Mouse (Mus musculus): Measurements from ENCODE around the gene Chd4.

Chd4 gene

DNA sequence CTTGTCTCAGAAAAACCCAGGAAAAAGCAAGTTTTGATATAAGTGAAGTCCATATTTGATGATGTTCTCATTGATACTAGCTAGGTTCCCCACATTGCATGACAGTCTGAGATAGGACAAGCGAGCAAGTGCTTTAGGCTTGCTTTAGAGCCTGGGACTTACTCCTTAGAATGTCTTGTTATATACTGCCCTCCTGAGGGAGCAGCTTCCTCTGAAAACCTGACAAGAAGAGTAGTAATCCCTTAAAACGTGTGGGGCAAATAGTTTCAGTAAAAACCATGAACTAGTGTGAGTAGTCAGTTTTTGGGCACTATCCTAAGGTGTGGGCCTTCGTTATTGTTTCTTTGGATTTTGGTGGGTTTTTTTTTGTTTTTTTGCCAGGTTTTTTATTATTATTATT is 47.3 kb downstream of the Chd4 start:
- DNase-seq (ENCODE audit: low spot score): no peak

GRCm38 (mm10) chr6:125143904-125144303 is 48.1 kb downstream of the Chd4 start:
- DNase-seq (ENCODE audit: low spot score): no peak

DNA sequence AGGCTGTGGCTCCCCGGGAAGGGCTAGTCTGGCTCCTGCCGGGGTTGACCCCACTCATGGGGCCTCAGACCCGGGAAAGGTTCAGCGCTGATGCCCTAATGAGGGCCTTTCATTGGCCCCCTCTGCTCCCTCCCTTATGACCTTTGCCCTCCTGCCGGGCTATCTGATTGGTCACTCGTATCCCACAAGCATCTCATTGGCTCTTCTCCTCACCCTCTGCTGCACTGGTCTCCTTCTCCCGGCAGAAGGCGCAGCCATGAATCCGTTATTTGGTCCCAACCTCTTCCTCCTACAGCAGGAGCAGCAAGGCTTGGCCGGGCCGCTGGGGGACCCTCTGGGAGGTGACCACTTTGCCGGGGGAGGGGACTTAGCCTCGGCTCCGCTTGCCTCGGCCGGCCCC is 49.2 kb downstream of the Chd4 start, which contains the start of gene Iffo1:
TSS of gene Iffo1 (plus strand) at position 241 of the 400 bp plus-strand sequence.
- peak; percentile 89 for DNase-seq (ENCODE audit: low spot score)

DNA sequence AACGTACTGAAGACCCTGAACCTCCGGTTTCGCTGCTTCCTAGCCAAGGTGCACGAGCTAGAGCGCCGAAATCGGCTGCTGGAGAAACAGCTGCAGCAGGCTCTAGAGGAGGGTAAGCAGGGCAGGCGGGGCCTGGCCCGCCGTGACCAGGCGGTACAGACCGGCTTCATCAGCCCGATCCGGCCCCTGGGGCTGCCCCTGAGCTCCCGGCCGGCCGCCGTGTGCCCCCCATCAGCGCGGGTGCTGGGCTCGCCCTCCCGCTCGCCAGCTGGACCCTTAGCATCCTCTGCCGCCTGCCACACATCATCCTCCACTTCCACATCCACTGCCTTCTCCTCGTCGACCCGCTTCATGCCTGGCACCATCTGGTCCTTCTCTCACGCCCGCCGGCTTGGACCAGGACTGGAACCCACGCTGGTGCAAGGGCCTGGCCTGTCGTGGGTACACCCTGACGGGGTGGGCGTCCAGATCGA is 49.7 kb downstream of the Chd4 start:
- peak; percentile 61 for DNase-seq (ENCODE audit: low spot score)

DNA sequence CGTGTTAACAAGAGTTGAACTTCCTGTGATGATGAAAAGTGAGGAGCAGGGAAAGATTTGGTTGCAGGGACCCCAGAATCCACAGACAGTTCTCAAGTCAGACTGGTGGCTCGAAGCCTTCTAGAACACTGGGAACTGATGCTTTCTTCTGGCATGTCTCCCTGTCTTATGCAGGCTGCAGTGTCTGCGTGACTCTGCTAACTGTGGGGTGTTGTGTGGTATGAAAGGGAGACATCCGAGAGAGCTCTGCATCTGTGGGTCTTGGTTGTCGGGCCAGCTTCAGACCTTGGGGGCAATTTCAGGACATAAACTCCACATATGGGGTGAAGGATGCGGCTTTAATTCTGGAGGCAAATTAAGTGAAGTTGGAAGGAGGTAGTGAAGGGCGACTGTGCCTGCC is 50.4 kb downstream of the Chd4 start:
- DNase-seq (ENCODE audit: low spot score): no peak

GRCm38 (mm10) chr6:125146797-125147196 is 51.0 kb downstream of the Chd4 start:
- peak; percentile 66 for DNase-seq (ENCODE audit: low spot score)

GRCm38 (mm10) chr6:125147329-125147728 is 51.5 kb downstream of the Chd4 start:
- peak; percentile 55 for DNase-seq (ENCODE audit: low spot score)

DNA sequence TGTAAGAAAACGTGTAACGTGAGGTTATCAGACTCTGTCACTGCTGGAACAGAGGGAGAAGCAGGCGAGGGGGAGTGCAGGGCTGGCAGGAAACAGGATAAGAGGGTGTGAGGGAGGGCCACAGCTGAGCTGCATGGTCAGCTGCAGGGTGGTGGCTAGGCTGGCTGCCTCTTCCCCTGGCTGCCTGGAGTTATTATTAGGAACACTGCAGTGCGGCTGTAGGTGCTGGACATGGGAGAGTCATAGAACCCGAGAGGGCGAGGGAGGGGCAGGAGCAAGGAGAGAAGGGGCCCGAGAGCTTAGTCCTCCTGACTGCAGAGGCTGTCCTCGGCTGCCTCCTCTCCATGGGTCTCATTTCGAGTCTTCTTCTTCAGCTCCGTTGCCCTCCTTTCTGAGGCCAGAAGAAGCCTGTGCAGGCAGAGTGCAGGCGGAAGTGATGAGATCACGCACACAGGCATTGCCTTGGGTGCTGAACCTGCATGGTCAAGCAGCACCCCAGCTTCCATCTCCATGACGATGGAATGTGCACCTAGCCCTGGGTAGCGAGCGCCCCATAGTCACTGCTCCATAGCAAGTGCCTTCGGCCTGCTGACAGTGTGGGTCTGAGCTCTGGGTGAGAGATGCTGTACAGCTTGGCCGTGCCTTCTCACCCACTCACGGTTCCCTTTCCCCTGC is 52.6 kb downstream of the Chd4 start:
- DNase-seq (ENCODE audit: low spot score): peak; percentile 69

DNA sequence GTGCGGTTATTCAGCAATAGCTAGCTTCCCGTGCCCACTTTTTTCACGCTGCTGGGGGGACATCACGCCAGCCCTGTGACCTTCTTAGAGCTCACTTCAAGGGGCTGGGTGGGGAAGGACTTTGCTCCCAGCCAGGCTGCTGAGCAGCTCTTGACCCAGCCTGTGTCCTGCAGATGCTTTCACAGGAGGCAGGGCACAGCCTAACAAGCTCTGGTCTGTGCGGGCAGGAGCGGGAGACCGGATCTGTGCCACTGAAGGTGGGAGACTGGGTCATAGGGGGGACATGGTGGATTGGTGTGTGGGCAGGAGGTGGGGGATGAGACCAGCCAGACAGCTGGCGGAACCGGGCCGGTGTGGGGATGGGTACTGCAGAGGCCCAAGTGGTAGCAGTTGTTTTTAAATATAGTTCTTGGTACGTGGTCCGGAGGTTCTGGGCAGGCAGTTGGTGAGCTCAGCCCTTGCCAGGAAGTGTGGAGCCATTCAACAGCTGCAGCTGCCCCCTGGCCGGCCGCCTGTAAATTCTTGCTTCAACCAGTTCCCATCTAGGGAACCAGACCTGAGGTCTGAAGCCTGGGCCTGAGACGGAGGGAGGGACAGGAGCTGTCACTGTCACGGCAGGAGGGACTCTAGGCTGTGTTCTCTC is 53.3 kb downstream of the Chd4 start:
- peak; percentile 65 for DNase-seq (ENCODE audit: low spot score)

- DNase-seq (ENCODE audit: low spot score): no peak
These were observed 53.8 kb downstream of the Chd4 start for GRCm38 (mm10) chr6:125149569-125149950.

DNA sequence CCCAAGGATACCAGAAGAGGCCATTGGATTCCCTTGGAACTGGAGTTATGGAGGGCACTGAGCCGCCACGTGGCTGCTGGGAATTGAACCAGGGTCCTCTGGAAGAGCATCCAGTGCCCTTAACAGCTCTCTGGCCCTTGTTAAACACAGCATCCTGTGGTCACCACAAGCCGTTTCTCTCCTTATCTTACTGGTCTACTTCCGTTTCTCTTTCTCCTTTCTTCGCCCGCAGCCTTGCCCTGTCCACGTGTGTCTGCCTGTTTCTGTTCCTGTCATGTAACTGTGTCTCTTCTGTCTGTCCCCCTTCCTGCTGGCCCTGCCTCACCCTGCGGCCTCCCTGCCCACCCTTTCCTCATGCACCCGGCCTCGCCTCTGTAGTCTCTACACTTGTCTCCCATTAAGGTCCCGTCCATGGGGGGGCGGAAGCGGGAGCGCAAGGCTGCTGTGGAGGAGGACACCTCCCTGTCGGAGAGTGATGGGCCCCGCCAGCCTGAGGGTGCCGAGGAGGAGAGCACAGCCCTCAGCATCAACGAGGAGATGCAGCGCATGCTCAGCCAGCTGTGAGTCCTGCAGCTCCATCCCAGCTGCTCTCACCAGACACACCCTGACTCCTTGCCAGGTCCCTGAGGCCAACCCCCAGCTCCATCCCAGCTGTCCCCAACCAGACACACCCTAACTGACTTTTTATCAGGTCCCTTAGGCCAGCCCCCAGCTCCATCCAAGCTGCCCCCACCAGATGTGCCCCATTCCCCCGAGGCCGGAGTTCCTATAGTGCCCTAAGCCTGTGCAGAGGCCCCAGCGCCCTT is 56.6 kb downstream of the Chd4 start:
- peak; percentile 74 for DNase-seq (ENCODE audit: low spot score)

- DNase-seq (ENCODE audit: low spot score): peak; percentile 53
These were observed 57.2 kb downstream of the Chd4 start for GRCm38 (mm10) chr6:125153018-125153389.

DNA sequence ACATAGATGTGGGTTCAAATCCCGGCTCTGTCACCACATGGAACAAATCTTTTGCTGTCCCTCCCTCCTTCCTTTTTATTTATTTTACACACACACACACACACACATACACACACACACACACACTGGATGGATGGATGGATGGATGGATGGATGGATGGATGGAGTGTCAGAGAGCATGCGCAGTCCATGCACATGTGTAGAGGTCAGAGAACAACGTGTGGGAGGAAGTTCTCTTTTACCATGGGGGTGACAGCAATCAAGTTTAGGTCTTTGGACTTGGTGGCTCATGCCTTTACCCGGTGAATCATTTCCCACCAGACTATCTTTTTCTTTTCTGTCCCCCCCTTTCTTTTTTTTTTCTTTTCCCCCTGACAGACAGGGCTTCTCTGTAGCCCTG is 57.9 kb downstream of the Chd4 start:
- no peak for DNase-seq (ENCODE audit: low spot score)

DNA sequence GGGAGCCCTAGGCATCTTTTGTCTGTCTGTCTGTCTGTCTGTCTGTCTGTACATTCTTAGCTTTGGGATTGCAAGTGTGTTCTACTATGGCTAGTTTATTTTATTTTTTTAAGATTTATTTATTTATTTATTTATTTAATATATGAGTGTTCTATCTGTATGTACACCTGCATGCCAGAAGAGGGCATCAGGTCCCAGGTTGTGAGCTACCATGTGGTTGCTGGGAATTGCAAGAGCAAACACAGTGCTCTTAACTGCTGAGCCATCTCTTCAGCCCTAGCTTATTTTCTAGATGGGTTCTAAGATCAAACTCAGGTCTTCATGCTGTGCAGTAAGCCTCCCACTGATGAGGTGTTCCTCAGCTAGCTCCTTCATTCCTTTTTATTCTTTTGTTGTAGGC is 58.8 kb downstream of the Chd4 start:
- no peak for DNase-seq (ENCODE audit: low spot score)

DNA sequence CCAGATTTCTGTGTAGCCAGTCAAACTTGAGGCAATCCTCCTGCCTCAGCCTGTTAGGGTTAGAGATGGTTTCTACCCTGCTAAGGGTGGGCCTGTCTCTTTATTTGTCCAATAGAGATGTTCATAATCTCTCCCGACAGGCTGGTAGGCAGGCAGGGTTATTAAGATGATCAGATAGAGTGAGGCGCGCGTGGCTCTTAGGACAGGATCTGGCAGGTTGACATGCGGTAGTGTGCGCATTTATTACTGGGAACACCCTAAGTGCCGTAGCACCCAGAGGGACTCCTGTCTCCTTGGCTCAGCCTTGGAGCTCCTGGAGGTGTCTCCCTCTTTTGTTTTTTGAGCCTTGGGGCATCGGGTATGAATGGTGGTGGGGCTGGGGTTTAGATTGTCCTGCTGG is 59.5 kb downstream of the Chd4 start:
- DNase-seq (ENCODE audit: low spot score): no peak

GRCm38 (mm10) chr6:125156491-125156890 is 60.7 kb downstream of the Chd4 start:
- no peak for DNase-seq (ENCODE audit: low spot score)

DNA sequence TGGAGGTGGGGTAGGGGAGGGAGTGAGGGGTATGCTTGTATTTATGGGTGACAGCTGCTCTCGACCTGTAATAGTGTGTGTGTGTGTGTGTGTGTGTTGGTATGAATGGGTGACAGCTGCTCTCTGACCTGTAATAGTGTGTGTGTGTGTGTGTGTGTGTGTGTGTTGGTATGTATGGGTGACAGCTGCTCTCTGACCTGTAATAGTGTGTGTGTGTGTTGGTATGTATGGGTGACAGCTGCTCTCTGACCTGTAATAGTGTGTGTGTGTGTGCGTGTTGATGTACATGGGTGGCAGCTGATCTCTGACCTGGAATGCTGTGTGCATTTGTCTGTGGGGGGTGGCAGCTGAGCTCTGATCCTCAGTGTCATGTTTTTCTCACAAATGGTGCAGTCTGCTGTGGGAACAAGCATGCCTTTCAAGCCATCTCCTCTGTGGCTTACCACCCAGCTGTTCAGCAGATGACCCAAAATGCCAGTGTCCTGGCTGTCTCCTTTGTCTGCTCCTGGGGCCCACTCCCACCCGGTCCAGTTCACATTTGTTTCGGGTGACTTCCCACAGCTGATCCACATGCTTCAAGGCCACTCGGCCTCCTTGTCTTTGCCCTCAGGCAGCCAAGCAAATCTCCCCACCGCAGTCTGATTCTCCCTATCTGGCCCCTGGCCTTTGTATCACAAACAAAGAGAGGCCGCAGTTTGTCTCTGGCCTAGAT is 61.3 kb downstream of the Chd4 start:
- peak; percentile 52 for DNase-seq (ENCODE audit: low spot score)

DNA sequence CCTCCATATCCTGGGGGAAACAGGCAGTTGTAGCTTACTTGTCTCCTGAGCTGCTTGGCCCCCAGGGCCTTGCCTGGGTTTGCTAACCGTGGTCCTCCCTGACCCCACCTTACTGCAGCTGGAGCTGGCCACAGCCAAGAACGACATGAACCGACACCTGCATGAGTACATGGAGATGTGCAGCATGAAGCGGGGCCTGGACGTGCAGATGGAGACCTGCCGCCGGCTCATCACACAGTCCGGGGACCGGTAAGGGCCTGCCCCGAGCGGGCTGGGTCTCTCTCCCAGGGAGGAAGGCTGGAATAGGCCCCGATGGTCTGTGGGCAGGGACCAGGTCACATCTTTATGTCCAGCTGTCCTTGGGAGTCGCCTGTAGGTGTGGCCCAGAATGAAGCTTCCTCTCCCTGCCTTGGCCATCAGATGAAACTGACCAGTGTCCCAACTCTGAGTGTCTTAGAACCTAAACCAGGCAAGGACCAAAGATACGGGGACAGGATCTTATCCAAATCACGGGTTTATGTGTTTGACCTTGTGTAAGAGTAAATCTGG is 63.2 kb downstream of the Chd4 start:
- peak; percentile 51 for DNase-seq (ENCODE audit: low spot score)

DNA sequence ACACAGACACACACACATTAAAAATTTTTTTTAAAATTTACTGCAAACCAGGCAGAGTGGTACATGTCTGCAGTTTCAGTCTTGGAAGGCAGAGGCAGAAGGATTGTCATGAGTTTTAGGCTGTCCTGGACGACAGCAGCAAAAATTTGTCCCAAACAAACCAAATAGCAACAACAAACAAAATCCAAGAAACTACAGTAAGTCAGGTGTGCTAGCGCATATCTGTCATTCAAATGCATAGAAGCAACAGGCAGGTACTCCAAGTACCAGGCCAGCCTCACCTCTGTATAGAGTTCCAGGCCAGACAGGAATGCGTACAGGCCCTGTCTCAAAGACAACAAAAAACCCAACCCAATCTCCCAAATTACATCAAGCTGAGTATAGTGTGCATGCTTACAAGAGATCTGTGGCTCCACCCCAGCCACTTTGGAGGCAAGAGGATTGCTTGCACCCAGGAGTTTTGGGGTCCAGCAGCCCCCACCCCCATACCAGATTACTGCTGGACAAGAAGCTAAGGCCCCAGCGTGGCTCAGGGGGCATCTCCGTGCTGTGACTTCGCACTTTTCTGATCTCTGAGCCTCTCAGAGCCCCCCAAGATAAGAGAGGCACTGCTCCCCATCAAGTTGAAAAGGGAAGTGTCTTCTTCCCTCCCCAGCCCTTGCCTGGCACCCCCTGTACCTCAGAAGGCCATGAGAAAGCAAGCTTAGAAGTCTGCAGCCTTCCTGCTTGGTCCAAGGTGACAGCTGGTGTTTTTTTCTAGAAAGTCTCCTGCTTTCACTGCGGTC is 64.2 kb downstream of the Chd4 start:
- DNase-seq (ENCODE audit: low spot score): no peak

GRCm38 (mm10) chr6:125160558-125160853 is 64.7 kb downstream of the Chd4 start:
- DNase-seq (ENCODE audit: low spot score): peak; percentile 54

Measured in testis, postnatal 10 days (tissue).